Mouse (Mus musculus): ENCODE results near the gene Neurl4.
"Not testable (repeated sequence)": the region's sequence is repeated elsewhere in the genome, so short reads cannot be mapped to it uniquely, and the experiment has no call there.

The Neurl4 gene

GRCm38 (mm10) chr11:69900471-69901405, at the start of gene Neurl4, which contains the start of gene 2810408A11Rik:
Gene Neurl4 (plus strand): TSS chr11:69901072.
Gene 2810408A11Rik (minus strand): TSS chr11:69900987.
- no peak for DNase-seq (ENCODE audit: extremely low read depth, low read depth, low spot score)

GRCm38 (mm10) chr11:69853994-69854393, 46.9 kb upstream of the Neurl4 start:
- DNase-seq (ENCODE audit: extremely low read depth, low read depth, low spot score) = no peak

GRCm38 (mm10) chr11:69854680-69855079, 46.2 kb upstream of the Neurl4 start:
- no peak for DNase-seq (ENCODE audit: extremely low read depth, low read depth, low spot score)

GRCm38 (mm10) chr11:69855347-69855746, 45.5 kb upstream of the Neurl4 start:
- no peak for DNase-seq (ENCODE audit: extremely low read depth, low read depth, low spot score)

- DNase-seq (ENCODE audit: extremely low read depth, low read depth, low spot score) = no peak
Observed at GRCm38 (mm10) chr11:69858113-69858998, 42.5 kb upstream of the Neurl4 start, which contains the start of gene Tnk1. Gene Tnk1 (minus strand): TSS chr11:69858730.

GRCm38 (mm10) chr11:69863729-69864128, 37.1 kb upstream of the Neurl4 start:
- DNase-seq (ENCODE audit: extremely low read depth, low read depth, low spot score) = not testable (repeated sequence)

GRCm38 (mm10) chr11:69864138-69864860, 36.6 kb upstream of the Neurl4 start:
- DNase-seq (ENCODE audit: extremely low read depth, low read depth, low spot score) = no peak

- DNase-seq (ENCODE audit: extremely low read depth, low read depth, low spot score) = no peak
Observed at GRCm38 (mm10) chr11:69865561-69865960, 35.3 kb upstream of the Neurl4 start.

- no peak for DNase-seq (ENCODE audit: extremely low read depth, low read depth, low spot score)
Observed at GRCm38 (mm10) chr11:69867335-69867734, 33.5 kb upstream of the Neurl4 start.

- no peak for DNase-seq (ENCODE audit: extremely low read depth, low read depth, low spot score)
Observed at GRCm38 (mm10) chr11:69870289-69871069, 30.4 kb upstream of the Neurl4 start.

GRCm38 (mm10) chr11:69871822-69872221, 29.1 kb upstream of the Neurl4 start:
- DNase-seq (ENCODE audit: extremely low read depth, low read depth, low spot score) = no peak

GRCm38 (mm10) chr11:69872451-69872850, 28.4 kb upstream of the Neurl4 start:
- no peak for DNase-seq (ENCODE audit: extremely low read depth, low read depth, low spot score)

- DNase-seq (ENCODE audit: extremely low read depth, low read depth, low spot score) = no peak
Observed at GRCm38 (mm10) chr11:69876186-69876585, 24.7 kb upstream of the Neurl4 start.

GRCm38 (mm10) chr11:69876867-69877266, 24.0 kb upstream of the Neurl4 start:
- DNase-seq (ENCODE audit: extremely low read depth, low read depth, low spot score) = no peak

- no peak for DNase-seq (ENCODE audit: extremely low read depth, low read depth, low spot score)
Observed at GRCm38 (mm10) chr11:69877878-69878277, 23.0 kb upstream of the Neurl4 start, which contains the start of gene Tmem95. Gene Tmem95 (minus strand): TSS chr11:69878018.

GRCm38 (mm10) chr11:69878399-69878798, 22.5 kb upstream of the Neurl4 start:
- DNase-seq (ENCODE audit: extremely low read depth, low read depth, low spot score) = no peak

GRCm38 (mm10) chr11:69878952-69879351, 21.9 kb upstream of the Neurl4 start:
- DNase-seq (ENCODE audit: extremely low read depth, low read depth, low spot score) = no peak

- no peak for DNase-seq (ENCODE audit: extremely low read depth, low read depth, low spot score)
Observed at GRCm38 (mm10) chr11:69879711-69880110, 21.2 kb upstream of the Neurl4 start.

GRCm38 (mm10) chr11:69880506-69880852, 20.4 kb upstream of the Neurl4 start:
- DNase-seq (ENCODE audit: extremely low read depth, low read depth, low spot score) = no peak

All from fat pad, adult 2 months (tissue).